Mouse (Mus musculus) brain, adult 2 months (tissue): ENCODE data around the gene Tll2.

Experiments used
- DNase-seq: peaks from one replicate; pipeline ENCODE4 v3.0.0; 2011; ENCODE audit warnings: low read depth, low spot score

Tll2 gene

GRCm38 (mm10) chr19:41088491-41088890 is 118.1 kb downstream of the Tll2 start:
- DNase-seq, result no peak

GRCm38 (mm10) chr19:41087901-41088300 is 118.7 kb downstream of the Tll2 start:
- DNase-seq, result no peak

- peak; percentile 92 for DNase-seq
Observed at GRCm38 (mm10) chr19:41086700-41087099, 119.9 kb downstream of the Tll2 start.

- DNase-seq, result peak; percentile 88
Observed at GRCm38 (mm10) chr19:41086289-41086688, 120.3 kb downstream of the Tll2 start.

GRCm38 (mm10) chr19:41083646-41084045 is 123.0 kb downstream of the Tll2 start:
- DNase-seq, result no peak

GRCm38 (mm10) chr19:41081589-41081988 is 125.0 kb downstream of the Tll2 start:
- peak; percentile 86 for DNase-seq

- DNase-seq, result peak; percentile 85
Observed at GRCm38 (mm10) chr19:41076906-41077305, 129.7 kb downstream of the Tll2 start, which contains the start of gene Opalin. Gene Opalin (minus strand): TSS chr19:41077113.

GRCm38 (mm10) chr19:41073746-41074455 is 132.7 kb downstream of the Tll2 start:
- DNase-seq, result peak; percentile 92

GRCm38 (mm10) chr19:41071500-41071899 is 135.1 kb downstream of the Tll2 start:
- DNase-seq, result peak; percentile 97

- DNase-seq, result peak; percentile 35
Observed at GRCm38 (mm10) chr19:41054702-41055101, 151.9 kb downstream of the Tll2 start.

- peak; percentile 24 for DNase-seq
Observed at GRCm38 (mm10) chr19:41053530-41053929, 153.1 kb downstream of the Tll2 start.

GRCm38 (mm10) chr19:41052247-41052646 is 154.4 kb downstream of the Tll2 start:
- no peak for DNase-seq

GRCm38 (mm10) chr19:41051714-41052113 is 154.9 kb downstream of the Tll2 start:
- no peak for DNase-seq

GRCm38 (mm10) chr19:41048187-41048559 is 158.5 kb downstream of the Tll2 start:
- DNase-seq, result no peak

GRCm38 (mm10) chr19:41047437-41048186 is 159.0 kb downstream of the Tll2 start:
- DNase-seq, result peak; percentile 18

- no peak for DNase-seq
Observed at GRCm38 (mm10) chr19:41045091-41045770, 161.4 kb downstream of the Tll2 start.

- no peak for DNase-seq
Observed at GRCm38 (mm10) chr19:41039110-41039509, 167.5 kb downstream of the Tll2 start.

GRCm38 (mm10) chr19:41035809-41036551 is 170.7 kb downstream of the Tll2 start:
- DNase-seq, result peak; percentile 72
